Mouse (Mus musculus): ENCODE results near the gene Zfp385a. TPM values are rescaled to one million over a fixed set of nuclear protein-coding genes. Genes with fewer than 3 reads are reported as not detected.

Zfp385a gene
- polyA plus RNA-seq, 1 experiment = 26.8 TPM

DNA sequence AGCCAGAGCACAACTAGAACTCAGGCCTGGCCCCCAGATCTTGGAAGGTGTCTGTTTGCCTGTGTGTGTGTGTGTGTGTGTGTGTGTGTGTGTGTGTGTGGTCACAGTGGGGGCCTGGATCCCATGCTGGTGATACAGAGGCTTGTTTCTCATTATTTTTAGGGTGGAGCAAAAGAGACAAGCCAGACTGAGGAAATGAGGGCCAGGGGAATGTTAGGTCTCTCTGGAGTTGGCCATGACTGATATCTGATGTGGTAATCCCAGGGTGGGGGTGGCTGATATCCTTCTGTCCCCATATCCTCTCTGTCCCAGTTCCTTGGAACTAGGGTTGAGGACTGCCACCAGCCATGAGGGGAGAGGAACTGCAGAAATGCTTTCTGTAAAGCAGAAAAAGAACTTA, 22.8 kb downstream of the Zfp385a start:
- Histone ChIP-seq H3K9ac (ENCODE audit: low read depth, poor library complexity, severe bottlenecking) (no peak overlapping the region), H3K36me3 (ENCODE audit: control insufficient read depth, insufficient read depth, low read length, poor library complexity, severe bottlenecking) (peaks cover 18% of the 10 kb centered on the region), H3K27ac (ENCODE audit: insufficient read depth, low read length) (no peak overlapping the region), H3K9me3 (replicated peaks; ENCODE audit: control insufficient read depth, insufficient read depth, low read length, poor library complexity, severe bottlenecking) (no peaks in the 10 kb centered on the region), H3K4me3 (ENCODE audit: low read depth, low read length) (no peak overlapping the region), H3K27me3 (ENCODE audit: control insufficient read depth, insufficient read depth, low read length, poor library complexity, severe bottlenecking) (no peaks in the 10 kb centered on the region), H3K4me1 (ENCODE audit: control insufficient read depth, insufficient read depth, low read length) (peaks cover 2% of the 10 kb centered on the region)
- no peak for TF ChIP-seq POLR2A (IDR thresholded peaks at IDR 0.05; ENCODE audit: insufficient read depth, low read length)
- TF ChIP-seq CTCF (IDR thresholded peaks at IDR 0.05; ENCODE audit: low read depth, low read length) = no peak
- no peak for TF ChIP-seq EP300 (IDR thresholded peaks at IDR 0.05; ENCODE audit: insufficient read depth, low read depth, low read length)

DNA sequence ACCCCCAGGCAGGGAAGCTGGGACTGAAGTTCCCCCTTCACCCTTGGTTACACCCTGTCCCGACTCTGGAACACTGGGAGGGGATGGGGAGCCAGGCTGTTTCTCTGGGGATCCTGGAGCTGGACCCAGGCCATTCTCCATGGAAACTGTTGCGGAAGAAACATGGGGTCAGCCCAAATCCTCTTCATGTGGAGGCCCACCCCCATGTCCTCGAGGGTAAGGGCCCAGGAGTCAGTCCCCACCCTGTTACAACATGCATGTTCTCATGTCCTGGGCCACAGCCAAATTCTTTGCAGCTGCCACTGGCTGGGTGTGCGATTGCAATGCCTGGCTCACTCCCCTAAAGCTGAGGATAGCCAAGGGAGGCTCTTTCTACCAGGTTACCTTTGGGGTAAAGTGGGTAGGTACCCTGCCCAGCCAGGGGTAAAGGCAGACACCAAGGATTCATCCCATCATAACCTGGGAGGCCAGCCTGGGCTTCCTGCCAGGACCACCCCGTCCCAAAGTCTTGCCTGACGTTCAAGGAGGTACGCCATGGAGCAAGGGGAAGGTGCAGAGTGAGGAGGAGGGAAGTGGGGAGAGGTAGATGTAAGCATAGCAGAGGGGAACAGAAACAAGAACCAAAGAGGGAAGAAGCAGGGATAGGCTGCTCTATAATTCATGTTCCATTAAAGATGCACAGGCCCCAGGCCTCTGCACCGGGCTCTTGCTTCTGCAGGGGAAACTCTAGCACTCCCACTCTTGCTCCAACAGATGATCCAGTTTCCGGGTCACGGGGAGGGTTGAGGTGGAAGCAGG, 23.7 kb downstream of the Zfp385a start:
- Histone ChIP-seq H3K27me3 (ENCODE audit: control insufficient read depth, insufficient read depth, low read length, poor library complexity, severe bottlenecking) (no peaks in the 10 kb centered on the region), H3K4me3 (ENCODE audit: low read depth, low read length) (no peak overlapping the region), H3K9me3 (replicated peaks; ENCODE audit: control insufficient read depth, insufficient read depth, low read length, poor library complexity, severe bottlenecking) (no peaks in the 10 kb centered on the region), H3K27ac (ENCODE audit: insufficient read depth, low read length) (no peak overlapping the region), H3K36me3 (ENCODE audit: control insufficient read depth, insufficient read depth, low read length, poor library complexity, severe bottlenecking) (peaks cover 15% of the 10 kb centered on the region), H3K9ac (ENCODE audit: low read depth, poor library complexity, severe bottlenecking) (no peak overlapping the region), H3K4me1 (ENCODE audit: control insufficient read depth, insufficient read depth, low read length) (peaks cover 2% of the 10 kb centered on the region)
- TF ChIP-seq CTCF (IDR thresholded peaks at IDR 0.05; ENCODE audit: low read depth, low read length) (no peak), POLR2A (IDR thresholded peaks at IDR 0.05; ENCODE audit: insufficient read depth, low read length) (no peak), EP300 (IDR thresholded peaks at IDR 0.05; ENCODE audit: insufficient read depth, low read depth, low read length) (no peak)

DNA sequence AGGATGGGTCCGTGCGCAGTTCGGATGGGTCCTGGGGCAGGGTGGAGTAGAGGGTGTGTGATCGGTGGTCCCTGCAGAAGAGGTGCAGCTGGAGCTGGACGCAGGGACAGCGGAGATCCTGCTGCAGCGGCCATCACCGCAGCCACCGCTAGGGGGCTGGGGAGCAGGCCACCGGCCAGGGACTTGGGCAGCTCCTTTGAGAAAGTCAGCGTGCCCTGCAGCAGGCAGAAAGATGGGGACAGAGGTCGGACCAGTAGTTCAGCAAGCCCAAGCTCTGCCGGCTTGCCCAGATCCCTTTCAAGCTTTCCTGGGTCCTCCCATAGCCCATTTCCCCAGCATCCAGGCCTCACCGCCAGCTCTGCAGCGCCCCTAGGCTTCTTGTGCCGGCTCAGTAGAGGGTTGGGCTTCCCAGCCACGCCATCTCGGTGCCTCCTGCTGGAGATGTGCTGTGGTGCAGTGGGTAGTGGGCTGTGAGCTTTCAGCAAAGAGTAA, 24.8 kb downstream of the Zfp385a start:
- H3K9me3 ChIP-seq (replicated peaks; ENCODE audit: control insufficient read depth, insufficient read depth, low read length, poor library complexity, severe bottlenecking) = no peaks in the 10 kb centered on the region
- no peak overlapping the region for H3K27ac ChIP-seq (ENCODE audit: insufficient read depth, low read length)
- H3K4me3 ChIP-seq (ENCODE audit: low read depth, low read length) = no peak overlapping the region
- no peak for TF ChIP-seq POLR2A (IDR thresholded peaks at IDR 0.05; ENCODE audit: insufficient read depth, low read length)
- TF ChIP-seq CTCF (IDR thresholded peaks at IDR 0.05; ENCODE audit: low read depth, low read length) = peak; percentile 63
- 0 out of 2 replicates have a peak, but pooled peaks have one; percentile 16 for TF ChIP-seq EP300 (IDR thresholded peaks at IDR 0.05; ENCODE audit: insufficient read depth, low read depth, low read length)
- H3K27me3 ChIP-seq (ENCODE audit: control insufficient read depth, insufficient read depth, low read length, poor library complexity, severe bottlenecking) = no peaks in the 10 kb centered on the region
- H3K36me3 ChIP-seq (ENCODE audit: control insufficient read depth, insufficient read depth, low read length, poor library complexity, severe bottlenecking) = peaks cover 15% of the 10 kb centered on the region
- H3K4me1 ChIP-seq (ENCODE audit: control insufficient read depth, insufficient read depth, low read length) = peaks cover 2% of the 10 kb centered on the region
- H3K9ac ChIP-seq (ENCODE audit: low read depth, poor library complexity, severe bottlenecking) = peak overlapping the region; percentile 50; the same call in 1 of the 2 replicates

DNA sequence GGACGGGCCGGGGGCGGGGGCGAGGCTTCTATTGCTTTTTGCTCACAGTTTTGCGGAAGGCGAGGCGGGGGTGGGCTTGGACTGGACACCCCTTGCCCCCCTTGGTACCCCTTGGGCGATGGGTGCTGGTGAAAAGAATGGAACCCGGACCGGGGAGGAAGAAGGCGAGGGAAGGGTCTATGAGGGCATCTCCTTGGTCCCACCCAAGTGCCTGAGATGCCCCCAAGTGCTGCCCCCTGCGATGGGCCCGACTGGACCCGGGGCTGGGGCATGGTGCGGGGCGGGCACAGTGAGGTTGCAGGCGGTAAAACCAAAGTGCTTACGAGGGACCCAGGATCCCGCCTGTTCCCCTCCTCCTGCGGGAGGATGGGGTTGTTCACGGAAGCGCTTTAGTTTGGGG, 25.7 kb downstream of the Zfp385a start:
- Histone ChIP-seq H3K9me3 (replicated peaks; ENCODE audit: control insufficient read depth, insufficient read depth, low read length, poor library complexity, severe bottlenecking) (no peaks in the 10 kb centered on the region), H3K4me1 (ENCODE audit: control insufficient read depth, insufficient read depth, low read length) (peaks cover under 1% of the 10 kb centered on the region), H3K27ac (ENCODE audit: insufficient read depth, low read length) (no peak overlapping the region), H3K4me3 (ENCODE audit: low read depth, low read length) (peak overlapping the region; percentile 24; the same call in 1 of the 2 replicates), H3K9ac (ENCODE audit: low read depth, poor library complexity, severe bottlenecking) (peak overlapping the region; percentile 50), H3K36me3 (ENCODE audit: control insufficient read depth, insufficient read depth, low read length, poor library complexity, severe bottlenecking) (peaks cover 15% of the 10 kb centered on the region), H3K27me3 (ENCODE audit: control insufficient read depth, insufficient read depth, low read length, poor library complexity, severe bottlenecking) (no peaks in the 10 kb centered on the region)
- TF ChIP-seq CTCF (IDR thresholded peaks at IDR 0.05; ENCODE audit: low read depth, low read length) = no peak
- no peak for TF ChIP-seq POLR2A (IDR thresholded peaks at IDR 0.05; ENCODE audit: insufficient read depth, low read length)
- no peak for TF ChIP-seq EP300 (IDR thresholded peaks at IDR 0.05; ENCODE audit: insufficient read depth, low read depth, low read length)

DNA sequence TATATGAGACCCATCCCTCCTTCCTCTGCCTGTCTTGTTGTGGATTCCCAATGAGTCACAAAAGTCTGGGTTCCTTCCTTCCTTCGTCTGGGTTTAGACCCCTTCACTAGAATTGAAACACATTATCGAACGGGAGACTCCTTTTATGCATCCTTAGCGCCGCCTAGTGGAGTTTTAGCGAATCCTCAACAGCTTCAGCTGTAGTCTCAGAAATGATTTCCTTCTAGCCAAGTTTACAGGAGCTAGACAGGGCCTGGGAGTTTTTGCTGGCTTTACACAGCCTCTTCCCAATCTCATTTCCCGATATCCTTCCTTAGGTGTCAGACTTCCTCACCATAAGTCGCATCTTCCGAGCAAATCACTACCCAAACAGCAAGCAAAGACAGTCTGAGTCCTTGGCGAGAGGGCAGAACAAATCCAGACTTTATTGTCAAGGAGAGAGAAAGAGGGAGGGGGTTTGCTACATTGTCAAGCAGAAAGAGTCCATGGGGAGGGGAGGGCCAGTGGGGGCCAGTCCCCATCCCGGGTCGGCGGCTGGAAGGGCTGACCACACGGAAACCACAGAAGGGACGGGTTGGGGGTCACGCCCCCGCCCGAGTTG, 26.3 kb downstream of the Zfp385a start:
- TF ChIP-seq EP300 (IDR thresholded peaks at IDR 0.05; ENCODE audit: insufficient read depth, low read depth, low read length) (no peak), POLR2A (IDR thresholded peaks at IDR 0.05; ENCODE audit: insufficient read depth, low read length) (no peak), CTCF (IDR thresholded peaks at IDR 0.05; ENCODE audit: low read depth, low read length) (no peak)
- peaks cover 15% of the 10 kb centered on the region for H3K36me3 ChIP-seq (ENCODE audit: control insufficient read depth, insufficient read depth, low read length, poor library complexity, severe bottlenecking)
- no peaks in the 10 kb centered on the region for H3K4me1 ChIP-seq (ENCODE audit: control insufficient read depth, insufficient read depth, low read length)
- H3K9ac ChIP-seq (ENCODE audit: low read depth, poor library complexity, severe bottlenecking) = peak overlapping the region; percentile 50
- H3K9me3 ChIP-seq (replicated peaks; ENCODE audit: control insufficient read depth, insufficient read depth, low read length, poor library complexity, severe bottlenecking) = no peaks in the 10 kb centered on the region
- H3K4me3 ChIP-seq (ENCODE audit: low read depth, low read length) = no peak overlapping the region
- H3K27ac ChIP-seq (ENCODE audit: insufficient read depth, low read length) = no peak overlapping the region
- H3K27me3 ChIP-seq (ENCODE audit: control insufficient read depth, insufficient read depth, low read length, poor library complexity, severe bottlenecking) = no peaks in the 10 kb centered on the region
